Mouse (Mus musculus): ENCODE measurements around the gene Prr7.

GRCm38 (mm10) chr13:55483071-55483470 lies 19.0 kb downstream of the Prr7 start:
- TF ChIP-seq CTCF (IDR thresholded peaks at IDR 0.05; ENCODE audit: low read depth) = no peak
- TF ChIP-seq EP300 (optimal IDR thresholded peaks at IDR 0.05) = no peak

All from stomach, postnatal 0 days (tissue).